Mouse (Mus musculus): Measurements from ENCODE around the gene H2afy2.
A peak's percentile ranks its signal among the peaks of the same experiment; 100 is the strongest.

The H2afy2 gene

GRCm38 (mm10) chr10:61782799-61783611 is 942 bp downstream of the H2afy2 start:
- DNase-seq (ENCODE audit: low read depth) = no peak

- no peak for DNase-seq (ENCODE audit: low read depth)
These were observed 2.4 kb downstream of the H2afy2 start for GRCm38 (mm10) chr10:61781461-61782128.

- DNase-seq (ENCODE audit: low read depth) = no peak
These were observed 17.1 kb downstream of the H2afy2 start for GRCm38 (mm10) chr10:61766806-61767205.

DNA sequence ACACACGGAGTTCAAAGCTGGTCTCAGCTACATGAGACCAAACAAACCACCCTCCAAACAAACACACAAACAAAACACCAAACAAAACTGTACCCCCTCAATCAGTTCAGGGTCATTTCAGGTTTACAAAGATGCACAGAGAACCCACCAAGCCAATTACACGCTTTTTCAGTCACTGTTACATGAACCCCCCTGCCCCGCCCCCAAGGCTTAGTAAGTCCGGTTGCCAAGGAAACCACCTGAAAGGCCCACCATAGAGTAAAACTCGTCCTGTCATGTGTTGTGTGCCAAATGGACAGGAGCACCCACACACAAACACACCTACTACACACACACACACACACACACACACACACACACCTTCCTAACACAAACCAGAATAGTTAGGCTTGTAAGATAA is 18.4 kb downstream of the H2afy2 start:
- no peak for DNase-seq (ENCODE audit: low read depth)

DNA sequence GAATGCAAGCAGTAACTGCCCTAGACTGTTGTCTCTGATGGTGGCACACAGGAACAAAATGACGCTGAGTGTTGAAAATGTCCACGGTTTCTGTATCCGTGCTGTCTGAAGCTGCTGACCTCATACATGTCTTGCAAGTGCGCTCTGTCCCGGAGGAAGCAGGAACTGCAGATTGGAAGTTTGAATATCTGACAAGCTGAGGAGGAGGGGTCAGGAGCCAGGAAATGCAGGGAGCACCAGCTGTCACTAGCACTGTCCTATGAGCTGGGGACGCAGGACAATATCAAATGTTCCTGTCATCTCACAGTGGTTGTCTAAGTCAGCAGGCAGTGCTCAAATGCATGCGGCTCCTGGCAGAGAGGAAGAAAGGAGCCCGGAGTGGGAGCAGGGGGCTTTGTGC is 19.3 kb downstream of the H2afy2 start:
- DNase-seq (ENCODE audit: low read depth) = no peak

DNA sequence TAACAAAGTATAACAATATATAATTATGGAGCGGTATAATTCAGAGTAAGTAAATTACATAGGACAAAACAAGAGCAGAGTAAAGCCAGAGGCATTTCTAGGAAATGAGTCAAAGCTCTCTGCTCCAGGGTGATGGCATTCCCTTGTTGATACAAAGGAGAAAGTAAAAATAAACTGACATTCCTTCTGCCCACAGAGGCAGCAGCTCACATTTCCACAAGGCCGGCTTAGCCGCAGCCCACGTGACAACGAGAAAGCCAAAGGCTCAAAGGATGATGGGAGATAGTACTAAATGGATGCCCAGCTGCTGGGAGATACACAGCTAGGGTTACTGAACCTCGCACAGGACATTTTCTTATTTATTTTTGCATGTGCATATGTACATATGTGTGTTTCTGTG is 24.1 kb downstream of the H2afy2 start:
- DNase-seq (ENCODE audit: low read depth) = no peak

DNA sequence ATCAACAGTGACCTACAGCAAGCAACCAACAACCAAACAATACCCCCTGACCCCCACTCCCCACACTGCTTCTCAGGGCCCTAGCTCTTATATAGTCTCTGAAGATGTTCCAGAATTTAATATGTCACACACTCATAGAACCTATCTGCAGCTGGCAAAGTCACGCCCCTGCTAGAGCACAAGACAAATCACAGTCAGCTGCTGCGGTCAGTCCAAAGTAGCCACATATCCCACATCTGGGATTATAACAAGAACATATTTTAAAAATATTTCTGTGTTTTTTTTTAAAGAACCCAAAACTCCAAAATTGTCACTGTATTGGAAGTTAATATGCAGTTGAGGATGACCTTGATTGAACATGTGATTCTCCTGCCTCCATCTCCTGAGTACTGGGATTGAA is 25.0 kb downstream of the H2afy2 start:
- DNase-seq (ENCODE audit: low read depth) = no peak

GRCm38 (mm10) chr10:61757022-61757421 is 26.9 kb downstream of the H2afy2 start:
- DNase-seq (ENCODE audit: low read depth) = no peak

DNA sequence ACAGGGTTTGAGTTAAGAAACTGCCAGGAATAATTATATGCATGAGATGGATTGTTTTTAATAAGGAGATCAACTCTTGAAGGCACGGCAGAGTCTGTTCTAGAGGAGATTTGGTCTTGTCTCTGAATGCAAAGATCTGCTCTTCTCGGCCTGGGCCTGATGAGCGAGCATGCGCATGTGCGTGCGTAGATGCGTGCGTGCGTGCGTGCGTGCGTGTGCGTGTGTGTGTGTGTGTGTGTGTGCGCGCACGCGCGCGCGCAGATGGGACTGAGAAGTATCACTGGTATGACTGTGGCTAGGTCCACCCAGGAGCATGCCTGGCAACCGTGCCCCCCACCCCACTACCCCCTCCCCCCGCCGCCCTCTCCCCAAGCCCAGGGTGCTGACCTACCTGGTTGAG is 30.9 kb downstream of the H2afy2 start:
- DNase-seq (ENCODE audit: low read depth) = no peak

GRCm38 (mm10) chr10:61751534-61752219 is 32.3 kb downstream of the H2afy2 start:
- no peak for DNase-seq (ENCODE audit: low read depth)

GRCm38 (mm10) chr10:61750014-61750413 is 33.9 kb downstream of the H2afy2 start:
- no peak for DNase-seq (ENCODE audit: low read depth)

DNA sequence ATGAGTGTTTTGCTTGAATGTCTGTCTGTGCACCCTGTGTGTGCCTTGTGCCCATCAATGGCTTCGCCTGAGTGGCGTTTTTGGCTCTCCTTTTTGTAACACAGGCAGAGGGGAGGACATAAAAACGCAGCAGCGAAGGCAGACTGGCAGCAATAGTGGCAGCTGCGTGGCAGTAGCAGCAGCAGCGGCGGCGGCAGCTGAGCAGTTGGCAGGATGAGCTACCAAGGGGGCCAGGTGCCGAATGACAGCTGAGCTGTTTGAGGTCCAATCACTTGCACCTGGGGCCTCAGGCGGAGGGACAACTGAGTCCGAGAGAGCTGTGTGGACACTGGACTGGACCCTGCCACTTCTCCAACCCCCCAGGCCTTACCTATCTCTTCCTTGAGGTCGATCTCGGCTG is 36.6 kb downstream of the H2afy2 start:
- DNase-seq (ENCODE audit: low read depth) = no peak

DNA sequence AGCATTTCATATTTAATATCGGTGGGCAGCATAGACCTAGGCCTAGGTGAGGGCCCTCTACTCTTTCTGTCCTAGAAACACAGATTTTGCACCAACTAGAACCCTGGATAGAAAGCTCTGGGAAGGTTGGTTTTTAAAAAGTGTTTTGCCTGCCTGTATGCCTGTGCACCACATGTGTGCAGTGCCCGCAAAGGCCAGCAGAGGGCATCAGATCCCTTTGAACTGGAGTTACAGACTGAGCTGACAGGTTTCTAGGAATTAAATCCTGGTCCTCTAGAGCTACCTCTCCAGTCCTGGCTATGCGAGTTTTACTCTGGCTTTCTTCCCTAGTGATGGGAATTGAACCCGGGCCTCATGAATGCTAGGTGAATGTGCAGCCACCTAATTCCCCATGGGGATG is 38.8 kb downstream of the H2afy2 start:
- DNase-seq (ENCODE audit: low read depth) = no peak

DNA sequence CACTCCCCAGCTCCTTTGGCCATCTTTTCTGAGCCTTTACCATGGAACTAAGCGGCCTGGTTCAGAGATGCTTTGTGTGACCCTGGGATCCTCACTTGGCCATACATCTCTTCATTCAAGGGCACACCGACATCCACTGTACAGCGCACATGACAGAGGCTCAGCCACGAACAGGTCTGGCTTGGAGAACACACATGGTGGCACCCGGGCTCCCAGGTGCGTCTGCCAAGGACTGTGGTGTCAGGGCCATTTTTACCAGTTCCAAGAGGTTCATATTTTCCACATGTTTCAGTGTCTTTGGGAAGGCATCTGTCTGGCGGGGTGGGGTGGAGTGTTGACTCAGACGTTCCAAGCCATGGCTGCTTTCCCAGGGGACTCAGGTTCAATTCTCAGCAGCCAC is 41.6 kb downstream of the H2afy2 start:
- DNase-seq (ENCODE audit: low read depth) = no peak

GRCm38 (mm10) chr10:61741873-61742272 is 42.1 kb downstream of the H2afy2 start:
- DNase-seq (ENCODE audit: low read depth) = no peak

DNA sequence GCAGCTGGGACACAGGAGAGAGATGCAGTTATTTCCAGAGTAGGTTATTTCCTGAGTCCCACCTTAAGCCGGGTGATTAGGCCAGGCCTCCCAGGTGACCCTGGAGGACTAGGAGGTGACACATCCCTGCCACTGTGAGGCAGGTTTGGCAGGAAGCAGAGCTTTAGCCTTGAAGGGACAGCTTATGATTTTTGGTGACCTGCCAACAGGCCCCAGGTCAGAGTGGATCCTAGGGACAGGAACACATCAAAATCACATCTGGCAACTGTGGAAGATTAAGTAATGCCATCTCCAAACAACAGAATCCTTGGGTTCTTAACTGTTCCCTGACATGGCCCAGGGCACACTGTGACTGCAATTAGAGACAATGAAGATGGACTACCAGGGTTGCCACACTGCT is 42.6 kb downstream of the H2afy2 start:
- no peak for DNase-seq (ENCODE audit: low read depth)

- DNase-seq (ENCODE audit: low read depth) = no peak
These were observed 45.8 kb downstream of the H2afy2 start for GRCm38 (mm10) chr10:61738126-61738525.

DNA sequence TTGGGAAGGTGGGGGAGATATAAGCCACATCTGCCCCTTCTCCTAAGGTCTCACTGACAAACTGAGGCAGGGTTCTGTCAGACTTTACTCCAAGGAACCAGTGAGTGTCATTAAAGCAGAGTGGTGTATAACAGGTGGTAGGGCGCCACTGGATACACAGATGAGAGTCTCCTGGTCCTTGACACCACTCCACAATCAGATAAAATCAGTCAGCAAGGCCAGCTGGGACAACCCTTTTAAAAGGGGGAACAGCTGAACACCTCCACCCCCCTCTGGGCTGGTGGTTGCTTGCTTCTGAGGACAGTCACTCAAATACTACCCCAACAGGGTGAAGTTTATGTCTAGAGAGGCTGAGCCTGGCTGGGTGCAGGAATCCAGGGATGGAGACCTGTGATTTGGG is 46.4 kb downstream of the H2afy2 start:
- DNase-seq (ENCODE audit: low read depth) = no peak

GRCm38 (mm10) chr10:61736671-61737078 is 47.3 kb downstream of the H2afy2 start:
- DNase-seq (ENCODE audit: low read depth) = no peak

DNA sequence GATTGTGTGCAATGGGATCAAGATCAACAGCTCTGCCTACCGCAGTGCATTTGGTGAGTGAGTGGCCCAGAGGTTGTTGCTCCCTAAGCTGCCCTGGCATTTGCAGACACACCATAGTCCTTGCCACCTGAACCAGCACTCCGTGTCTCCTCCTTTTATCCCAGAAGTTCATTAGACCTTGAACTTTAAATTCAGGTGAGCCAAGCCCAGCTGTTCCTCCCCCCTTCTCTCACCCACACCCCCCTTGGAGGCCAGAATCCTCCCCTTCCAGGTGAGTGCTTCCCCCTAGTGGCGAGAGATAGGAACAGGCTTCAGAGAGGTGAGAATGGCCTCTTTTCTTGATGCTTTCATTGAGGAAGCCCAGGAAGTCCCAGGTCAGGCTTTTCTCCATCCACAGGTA is 49.6 kb downstream of the H2afy2 start:
- DNase-seq (ENCODE audit: low read depth) = peak; percentile 38

GRCm38 (mm10) chr10:61730171-61730570 is 53.8 kb downstream of the H2afy2 start:
- no peak for DNase-seq (ENCODE audit: low read depth)

GRCm38 (mm10) chr10:61729181-61729580 is 54.8 kb downstream of the H2afy2 start:
- no peak for DNase-seq (ENCODE audit: low read depth)

GRCm38 (mm10) chr10:61723271-61723670 is 60.7 kb downstream of the H2afy2 start:
- DNase-seq (ENCODE audit: low read depth) = no peak

All from naive thymus-derived CD4-positive, alpha-beta T cell, adult 2 months (primary cell).